Mouse (Mus musculus) CH12.LX (cell line): ENCODE results near the gene Evpl. TPM values are rescaled to one million over a fixed set of nuclear protein-coding genes. Genes with fewer than 3 reads are reported as not detected.

Experiments used
- DNase-seq: peaks from one replicate; pipeline ENCODE4 v3.0.0-alpha.2; 2013; ENCODE audit errors: extremely low read depth
- H3K27ac ChIP-seq: 2 replicates; pipeline ENCODE4 v1.5.1; 2012; ENCODE audit warnings: low read depth, mild to moderate bottlenecking, control low read depth, moderate library complexity; ENCODE audit not compliant: insufficient read depth
- H3K27me3 ChIP-seq: replicated peaks from 2 replicates; pipeline ENCODE3; 2012; ENCODE audit warnings: inconsistent platforms
- H3K36me3 ChIP-seq, 2 experiments: replicated peaks in 1 of 2; 2 replicates each; pipeline versions ENCODE3 to v1.6.1; 2012; ENCODE audit warnings: inconsistent platforms in 1 of 2, low read length in 1 of 2, mild to moderate bottlenecking in 1 of 2, mixed read lengths in 1 of 2, moderate library complexity in 1 of 2; ENCODE audit not compliant: control insufficient read depth in 1 of 2, insufficient read depth in 1 of 2
- H3K4me1 ChIP-seq, 2 experiments: 2 replicates each; pipeline ENCODE4 v1.6.1; 2012; ENCODE audit warnings: inconsistent platforms in 1 of 2, moderate library complexity in 1 of 2; ENCODE audit not compliant: insufficient read depth in 2 of 2, control insufficient read depth in 1 of 2
- H3K4me2 ChIP-seq: 2 replicates; pipeline ENCODE4 v1.6.1; 2012; ENCODE audit warnings: low read depth, mild to moderate bottlenecking, control low read depth; ENCODE audit not compliant: poor library complexity, insufficient read depth, severe bottlenecking
- H3K4me3 ChIP-seq, 3 experiments: fragments of 150-350 bp in 1 of 3; sonication (generic) in 1 of 3; replicated peaks in 1 of 3; 2 replicates each; pipeline versions ENCODE3 to v1.5.1; 2011 to 2012; ENCODE audit warnings: low read depth in 2 of 3, low read length in 2 of 3, mild to moderate bottlenecking in 2 of 3, moderate library complexity in 2 of 3, control low read depth in 1 of 3, improper control_type of control experiment in 1 of 3, inconsistent platforms in 1 of 3, mixed read lengths in 1 of 3; ENCODE audit not compliant: poor library complexity in 1 of 3
- H3K79me2 ChIP-seq: replicated peaks from 2 replicates; pipeline ENCODE4 v1.6.1; 2012; ENCODE audit warnings: mild to moderate bottlenecking, moderate library complexity; ENCODE audit not compliant: control insufficient read depth, poor library complexity, insufficient read depth, severe bottlenecking; ENCODE audit errors: extremely low read depth
- H3K9ac ChIP-seq: 2 replicates; pipeline ENCODE4 v1.6.1; 2012; ENCODE audit warnings: low read depth, mild to moderate bottlenecking, control low read depth, moderate library complexity; ENCODE audit not compliant: insufficient read depth
- H3K9me3 ChIP-seq: replicated peaks from 2 replicates; pipeline ENCODE3; 2012; ENCODE audit warnings: low read length, inconsistent platforms, mixed read lengths
- CHD2 ChIP-seq: IDR thresholded peaks from 2 replicates; pipeline ENCODE4 v1.6.1; 2011; ENCODE audit warnings: low read length, improper control_type of control experiment
- CTCF ChIP-seq, 2 experiments: IDR thresholded peaks in 1 of 2; conservative IDR thresholded peaks in 1 of 2; 2 replicates each; pipeline ENCODE4 v1.5.1; 2011 to 2012; ENCODE audit warnings: low read depth in 2 of 2, low read length in 2 of 2, improper control_type of control experiment in 1 of 2, inconsistent platforms in 1 of 2, mild to moderate bottlenecking in 1 of 2, moderate library complexity in 1 of 2
- ELF1 ChIP-seq: IDR thresholded peaks from 2 replicates; pipeline ENCODE4 v1.6.1; 2014; ENCODE audit warnings: low read depth, mild to moderate bottlenecking, inconsistent platforms, low read length, improper control_type of control experiment
- ETS1 ChIP-seq: conservative IDR thresholded peaks from 2 replicates; pipeline ENCODE4 v1.6.1; 2012; ENCODE audit warnings: low read depth, mild to moderate bottlenecking, inconsistent platforms, low read length, improper control_type of control experiment, moderate library complexity
- HCFC1 ChIP-seq: IDR thresholded peaks from 2 replicates; pipeline ENCODE4 v1.6.1; 2012; ENCODE audit warnings: low read depth, mild to moderate bottlenecking, inconsistent platforms, low read length, improper control_type of control experiment
- JUN ChIP-seq: IDR thresholded peaks from 2 replicates; pipeline ENCODE4 v1.6.1; 2011; ENCODE audit warnings: low read depth, mild to moderate bottlenecking, low read length, improper control_type of control experiment, moderate library complexity; ENCODE audit not compliant: insufficient read depth
- KAT2A ChIP-seq: IDR thresholded peaks from 2 replicates; pipeline ENCODE4 v1.6.1; 2012; ENCODE audit warnings: low read length, improper control_type of control experiment, inconsistent platforms; ENCODE audit not compliant: insufficient replicate concordance
- MAX ChIP-seq: IDR thresholded peaks from 2 replicates; pipeline ENCODE4 v1.6.1; 2011; ENCODE audit warnings: low read length, improper control_type of control experiment
- MEF2A ChIP-seq: IDR thresholded peaks from 2 replicates; pipeline ENCODE4 v1.6.1; 2014; ENCODE audit warnings: low read depth, mild to moderate bottlenecking, inconsistent platforms, low read length, improper control_type of control experiment, borderline replicate concordance
- MYC ChIP-seq: IDR thresholded peaks from 2 replicates; pipeline ENCODE4 v1.6.1; 2011; ENCODE audit warnings: low read depth, mild to moderate bottlenecking, improper control_type of control experiment, low read length
- NELFE ChIP-seq: IDR thresholded peaks from 2 replicates; pipeline ENCODE4 v1.6.1; 2011; ENCODE audit warnings: low read depth, low read length, improper control_type of control experiment
- SIN3A ChIP-seq: IDR thresholded peaks from 2 replicates; pipeline ENCODE4 v1.6.1; 2012; ENCODE audit warnings: low read length, improper control_type of control experiment, inconsistent platforms
- SMC3 ChIP-seq: IDR thresholded peaks from 2 replicates; pipeline ENCODE4 v1.6.1; 2011; ENCODE audit warnings: low read depth, low read length, improper control_type of control experiment
- USF1 ChIP-seq: IDR thresholded peaks from 2 replicates; pipeline ENCODE4 v1.6.1; 2014; ENCODE audit warnings: low read depth, mild to moderate bottlenecking, inconsistent platforms, low read length, improper control_type of control experiment
- ZC3H11A ChIP-seq: IDR thresholded peaks from 2 replicates; pipeline ENCODE4 v1.6.1; 2012; ENCODE audit warnings: low read depth, mild to moderate bottlenecking, inconsistent platforms, low read length, improper control_type of control experiment
- ZMIZ1 ChIP-seq: IDR thresholded peaks from 2 replicates; pipeline ENCODE4 v1.6.1; 2012; ENCODE audit warnings: low read depth, mild to moderate bottlenecking, inconsistent platforms, low read length, improper control_type of control experiment
- ZNF384 ChIP-seq: IDR thresholded peaks from 2 replicates; pipeline ENCODE4 v1.6.1; 2012; ENCODE audit warnings: low read depth, low read length, improper control_type of control experiment, inconsistent platforms
- dilution Hi-C: fragments of 300-500 bp; cut with MboI; formaldehyde crosslinking; loops from 2 replicates; pipeline ENCODE4 v1.14.3; 2020; ENCODE audit warnings: low sequenced_read_pairs; ENCODE audit not compliant: extremely low pct_unique_long_range_greater_than_20kb, extremely low pct_ligation_motif_present
- in situ Hi-C: fragments of 300-500 bp; cut with MboI; formaldehyde crosslinking; loops from 3 replicates; pipeline ENCODE4 v1.14.3; 2019; ENCODE audit warnings: low sequenced_read_pairs, low pct_ligation_motif_present, low pct_unique_long_range_greater_than_20kb, mixed read lengths
- polyA plus RNA-seq: library from polyadenylated mRNA; unstranded; fragments of >175 nt; gene quantifications from 2 replicates; pipeline ENCODE4 v1.2.1, GENCODE M21; 2012; ENCODE audit warnings: low read depth; ENCODE audit not compliant: insufficient read length
- total RNA-seq, 2 experiments: library from RNA; depleted of rRNA; stranded (reverse); fragments of 300-350 nt in 1 of 2; fragments of >200 nt in 1 of 2; gene quantifications; 2 replicates each; pipeline ENCODE4 v1.2.3; 2012 to 2014

Gene Evpl
- total and polyA plus RNA-seq, 3 experiments = 0.21 to 0.23 TPM; not detected in 1

DNA sequence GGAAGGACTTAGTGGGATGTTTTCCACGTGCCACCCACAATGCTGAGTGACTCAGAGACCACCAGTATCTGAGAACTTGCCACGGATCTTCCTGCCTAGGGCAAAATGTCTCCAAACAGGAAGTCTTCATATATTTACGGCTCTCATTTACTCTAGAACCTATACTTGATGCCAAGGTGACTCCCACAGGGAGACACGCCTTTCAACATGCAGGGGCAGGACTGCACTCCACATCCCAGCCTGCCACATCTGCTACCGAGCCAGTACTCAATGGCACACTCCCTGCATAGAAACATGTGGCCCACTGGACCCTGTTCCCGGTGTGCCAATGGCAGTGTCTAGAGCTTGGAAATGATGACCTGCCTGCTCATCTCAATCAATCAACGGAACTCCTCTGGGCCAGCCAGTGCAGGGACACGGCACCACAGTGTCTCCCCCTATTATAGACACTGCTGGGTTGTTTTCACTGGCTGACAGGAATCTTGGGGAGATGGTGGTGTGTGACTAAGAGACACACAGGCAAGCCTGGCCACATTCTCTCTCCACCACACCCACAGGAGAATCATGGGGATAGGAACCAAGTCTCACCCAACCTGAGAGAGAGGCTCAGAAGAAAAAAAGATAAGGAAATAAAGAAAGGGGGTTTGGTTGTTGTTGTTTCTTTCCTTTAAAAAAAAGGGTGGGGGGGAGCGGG is 18.3 kb upstream of the Evpl start:
- peaks cover 78 to 96% of the 10 kb centered on the region in 2 experiments for H3K36me3 ChIP-seq
- TF ChIP-seq MYC (no peak), NELFE (no peak), MEF2A (no peak), JUN (no peak), ZC3H11A (no peak), ZNF384 (no peak), CTCF (conservative IDR thresholded peaks at IDR 0.05 in 1 of 2, IDR thresholded peaks at IDR 0.05 in 1 of 2; ENCODE audit: low read depth in 2 of 2, low read length in 2 of 2) (no peak), HCFC1 (no peak), KAT2A (no peak), SMC3 (no peak), ETS1 (no peak), CHD2 (no peak)
- peaks cover 14 to 33% of the 10 kb centered on the region in 2 experiments for H3K4me1 ChIP-seq
- DNase-seq = no peak
- dilution Hi-C loops (no loop called here), in situ Hi-C loops (no loop called here)
- H3K9me3 ChIP-seq = no peaks in the 10 kb centered on the region
- H3K4me2 ChIP-seq = no peak overlapping the region
- no peak overlapping the region for H3K9ac ChIP-seq
- no peak overlapping the region for H3K4me3 ChIP-seq
- peaks cover 23% of the 10 kb centered on the region for H3K79me2 ChIP-seq
- H3K27me3 ChIP-seq = no peaks in the 10 kb centered on the region
- 0 out of 2 replicates have a peak overlapping the region, but pooled peaks have one; percentile 1 for H3K27ac ChIP-seq

DNA sequence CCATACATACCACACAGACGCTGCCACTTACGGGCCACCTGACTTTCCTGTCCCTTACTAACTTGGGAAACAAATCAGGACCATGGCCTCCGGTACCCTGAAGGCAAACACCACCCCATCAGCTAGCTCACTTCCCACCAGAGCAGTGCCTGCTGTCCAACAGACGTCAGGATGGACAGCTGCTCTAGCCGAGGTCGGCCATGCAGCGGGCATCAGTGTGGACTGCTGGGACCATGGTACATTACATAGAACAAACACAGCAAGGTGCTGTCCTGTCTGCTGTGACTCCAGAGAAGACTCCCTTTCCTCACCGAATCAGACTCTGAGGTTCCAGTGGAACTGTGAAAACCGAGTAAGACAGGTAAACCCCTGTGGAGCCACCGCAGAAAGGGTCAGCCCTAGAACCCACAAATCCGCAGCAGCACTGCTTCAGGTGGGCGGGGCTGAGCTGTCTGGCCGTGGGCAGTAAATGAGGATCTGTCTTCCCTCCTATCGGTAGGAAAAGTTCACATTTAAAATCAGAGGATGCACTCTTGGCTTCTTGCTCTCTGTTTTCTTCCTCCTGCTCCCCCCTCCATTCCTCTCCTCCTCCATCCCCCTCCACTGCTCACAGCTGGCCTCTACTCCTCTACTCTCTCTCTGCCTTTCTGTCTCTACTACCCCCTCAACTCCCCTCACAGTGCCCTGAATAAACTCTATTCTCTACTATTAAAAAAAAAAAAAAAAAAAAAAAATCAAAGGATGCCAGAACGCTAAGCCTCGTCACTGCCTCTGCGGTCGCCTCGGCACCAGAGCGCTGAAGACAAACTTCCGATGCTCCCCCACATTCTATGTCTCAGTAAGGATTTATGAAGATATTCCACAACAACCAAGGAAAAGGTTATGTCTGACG is 17.5 kb upstream of the Evpl start:
- peaks cover 79 to 96% of the 10 kb centered on the region in 2 experiments for H3K36me3 ChIP-seq
- dilution Hi-C loops = no loop called here

More for the DNA sequence above, 17.5 kb upstream of the Evpl start:
- Histone ChIP-seq H3K4me1 (peaks cover 14 to 33% of the 10 kb centered on the region in 2 experiments), H3K9ac (peak overlapping the region; percentile 22; the same call in 1 of the 2 replicates), H3K4me3 (peak overlapping the region in 1 of 3 experiments; percentile 39), H3K79me2 (peaks cover 23% of the 10 kb centered on the region), H3K27me3 (no peaks in the 10 kb centered on the region), H3K27ac (peak overlapping the region; percentile 82), H3K9me3 (no peaks in the 10 kb centered on the region), H3K4me2 (peak overlapping the region; percentile 63)
- in situ Hi-C loops = no loop called here
- no peak for DNase-seq
- TF ChIP-seq ETS1 (no peak), MEF2A (no peak), MAX (0 out of 2 replicates have a peak, but pooled peaks have one; percentile 11), SIN3A (0 out of 2 replicates have a peak, but pooled peaks have one; percentile 59), USF1 (no peak), CTCF (conservative IDR thresholded peaks at IDR 0.05 in 1 of 2, IDR thresholded peaks at IDR 0.05 in 1 of 2; ENCODE audit: low read depth in 2 of 2, low read length in 2 of 2) (no peak), ELF1 (0 out of 2 replicates have a peak, but pooled peaks have one; percentile 5), ZMIZ1 (no peak)
